Mouse (Mus musculus): Measurements from ENCODE around the gene Psmc3.

Gene Psmc3

DNA sequence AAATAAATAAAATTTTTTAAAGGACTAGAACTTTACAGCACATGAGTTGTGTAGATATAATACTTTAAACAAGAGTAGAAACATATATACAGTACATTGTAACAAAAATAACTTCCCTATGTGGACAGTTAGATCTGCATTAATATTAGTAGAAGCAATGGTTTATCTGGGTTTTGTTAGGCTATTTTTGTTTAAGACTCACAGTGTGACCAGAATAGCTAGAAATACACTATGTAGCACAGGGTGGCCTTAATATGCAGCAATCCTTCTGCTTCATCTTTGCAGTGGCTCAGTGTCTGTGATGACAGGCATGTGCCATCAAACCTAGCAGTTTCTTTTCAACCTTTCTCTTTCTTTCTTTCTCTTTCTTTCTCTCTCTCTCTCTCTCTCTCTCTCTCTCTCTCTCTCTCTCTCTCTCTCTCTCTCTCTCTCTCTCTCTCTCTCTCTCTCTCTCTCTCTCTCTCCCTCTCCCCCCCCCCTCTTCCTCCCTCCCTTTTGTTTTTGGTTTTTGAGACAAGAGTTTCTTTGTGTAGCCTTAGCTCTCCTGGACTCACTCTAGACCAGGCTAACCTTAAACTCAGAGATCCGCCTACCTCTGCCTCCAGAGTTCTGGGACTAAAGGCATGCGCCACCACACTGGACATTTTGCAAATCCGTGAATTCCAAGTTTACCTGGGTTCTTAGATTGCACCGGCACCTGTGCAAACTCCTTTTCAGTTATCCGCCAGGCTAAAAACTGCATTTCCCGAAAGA is 452 bp upstream of the Psmc3 start:
- no peak for DNase-seq

DNA sequence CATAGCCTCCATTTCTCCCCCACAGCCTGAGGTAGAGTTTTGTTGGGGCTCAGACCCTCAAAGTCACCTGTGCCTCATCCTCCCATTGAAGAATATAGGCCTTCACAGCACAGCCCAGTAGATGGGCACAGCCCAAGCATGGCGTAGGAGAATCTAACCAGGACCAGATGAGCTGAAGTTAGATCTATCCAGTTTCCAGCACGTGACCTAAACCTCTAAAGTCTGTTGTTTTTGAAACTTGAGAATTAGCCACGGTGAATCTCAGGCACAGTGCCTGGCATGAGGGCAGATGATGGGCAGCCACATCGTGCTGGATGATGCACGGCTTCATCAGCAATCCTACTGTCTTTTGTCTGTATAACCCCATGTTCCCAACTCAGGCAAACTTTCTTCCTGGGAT is 4.6 kb downstream of the Psmc3 start:
- no peak for DNase-seq

DNA sequence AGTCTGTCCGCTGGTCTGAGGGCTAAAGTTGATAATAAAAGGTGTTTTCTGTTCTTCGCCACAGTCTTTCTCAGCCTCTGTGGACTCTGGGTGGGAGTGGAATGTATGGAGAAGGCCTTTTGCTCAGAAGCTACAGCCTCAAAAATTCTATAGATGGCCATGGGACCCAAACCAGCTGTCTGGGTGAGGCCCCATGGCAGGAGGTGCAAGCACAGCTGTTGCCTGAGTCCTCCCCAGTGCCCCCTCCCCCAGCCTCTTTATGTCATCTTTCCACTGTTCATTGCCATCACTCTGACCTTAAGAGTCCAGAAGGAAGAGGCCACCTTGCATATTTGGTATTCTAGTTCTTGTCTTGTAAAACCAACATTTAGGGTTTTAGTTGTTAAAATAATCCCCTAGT is 5.6 kb downstream of the Psmc3 start:
- no peak for DNase-seq

DNA sequence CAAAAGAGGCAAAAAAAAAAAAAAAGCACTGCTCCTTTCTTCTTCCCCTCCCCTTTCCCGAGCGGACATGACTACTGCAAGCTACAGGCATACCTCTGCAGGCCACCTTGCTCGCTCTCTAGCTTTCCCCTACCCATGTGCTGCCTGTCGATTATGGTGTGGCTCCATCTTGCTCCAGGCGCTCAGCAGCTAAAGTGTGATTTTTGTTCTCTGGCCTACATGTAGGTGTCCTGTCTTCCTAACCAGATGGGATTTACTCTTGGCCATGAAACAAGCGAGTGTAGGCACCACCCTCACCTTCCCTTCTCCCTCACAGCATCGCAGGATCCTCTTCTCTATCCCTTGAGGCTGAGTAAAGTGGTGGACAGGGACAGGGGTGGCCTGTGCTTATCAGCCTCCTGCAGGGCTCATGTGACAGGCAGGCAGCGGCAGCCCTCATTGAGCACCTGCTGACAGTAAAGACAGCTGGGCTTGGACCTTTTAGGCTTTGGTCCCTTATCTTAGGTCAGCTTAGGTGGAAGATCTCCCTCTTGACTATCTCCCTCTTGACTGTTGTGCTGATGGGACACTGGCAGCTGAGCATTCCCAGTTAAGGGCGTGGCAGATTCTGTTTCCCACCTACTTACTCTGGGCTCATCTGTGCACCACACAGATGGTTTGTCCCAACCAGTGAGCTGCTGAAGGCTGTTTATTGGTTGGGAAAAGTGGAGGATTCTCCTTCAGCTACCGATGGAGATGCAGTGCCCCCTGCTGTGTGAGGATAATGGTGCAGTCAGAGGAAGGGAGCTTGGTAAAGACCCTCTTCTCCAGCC is 6.9 kb downstream of the Psmc3 start:
- peak; percentile 76 for DNase-seq

DNA sequence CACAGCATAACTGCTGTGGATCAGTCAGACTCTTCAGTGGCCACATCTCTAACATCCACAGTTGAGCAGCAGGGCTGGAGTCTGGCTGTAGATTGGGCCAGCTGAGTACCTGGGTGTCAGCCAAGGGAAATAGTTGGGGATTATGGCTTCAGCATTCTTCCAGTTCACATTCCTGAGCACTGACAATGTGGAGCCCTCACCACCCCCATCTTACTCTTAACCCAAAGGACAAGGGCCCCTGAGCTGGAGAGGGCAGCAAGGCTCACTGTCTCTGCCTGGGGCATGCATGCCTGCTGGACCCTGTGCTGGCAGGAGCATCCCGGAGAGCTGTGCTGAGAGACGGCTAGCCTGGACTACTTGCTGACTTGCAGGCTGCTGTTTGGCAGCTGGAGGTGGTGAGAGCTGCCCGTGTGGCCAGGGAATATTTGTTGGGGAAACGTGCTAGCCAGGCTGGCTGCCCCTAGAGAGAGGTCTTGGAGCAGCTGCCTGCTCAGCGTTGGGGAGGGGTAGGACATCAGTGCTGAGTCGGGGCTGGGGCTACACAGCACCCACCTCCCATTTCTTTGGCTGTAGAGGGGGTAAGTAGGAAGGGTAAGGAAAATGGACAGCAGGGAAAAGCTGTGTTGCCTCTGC is 8.2 kb downstream of the Psmc3 start:
- DNase-seq: no peak

DNA sequence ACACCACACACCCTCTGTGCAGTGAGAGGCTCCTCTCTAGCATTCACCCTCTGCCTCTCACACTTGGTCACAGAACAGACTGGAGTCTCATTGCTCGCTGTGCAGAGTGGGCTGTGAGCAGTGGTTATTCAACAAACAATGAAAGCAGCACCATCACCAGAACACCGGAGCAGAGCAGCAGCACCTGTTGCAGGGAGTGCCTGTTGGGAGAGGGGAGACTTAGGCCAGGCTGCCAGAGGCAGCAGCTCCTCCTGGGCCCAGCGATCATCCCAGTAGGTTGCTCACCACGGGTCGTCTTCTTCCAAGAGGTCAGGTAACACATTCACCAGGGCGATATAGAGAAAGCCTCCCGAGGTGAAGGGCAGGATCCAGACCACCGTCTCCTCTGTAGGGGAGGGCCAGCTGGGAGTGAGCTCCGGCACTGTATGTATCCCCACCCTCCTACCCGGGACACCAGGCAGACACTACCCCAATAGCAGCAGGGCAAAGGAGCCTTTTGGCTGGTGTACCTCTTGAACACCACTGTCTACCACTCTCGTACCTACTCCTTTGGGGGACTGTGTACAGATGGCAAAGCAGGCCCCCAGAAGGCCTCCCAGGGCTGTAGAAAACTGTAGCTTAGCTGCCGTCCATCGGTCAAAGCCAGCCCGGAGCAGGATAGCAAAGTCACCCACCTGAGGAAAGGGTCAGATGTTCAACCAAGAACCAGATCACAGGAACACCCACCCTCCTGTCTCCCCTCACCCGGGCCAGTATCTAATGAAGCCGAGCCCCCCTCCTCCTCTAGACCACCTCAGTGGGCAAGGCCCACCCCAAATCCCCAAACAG is 9.2 kb downstream of the Psmc3 start:
- no peak for DNase-seq

DNA sequence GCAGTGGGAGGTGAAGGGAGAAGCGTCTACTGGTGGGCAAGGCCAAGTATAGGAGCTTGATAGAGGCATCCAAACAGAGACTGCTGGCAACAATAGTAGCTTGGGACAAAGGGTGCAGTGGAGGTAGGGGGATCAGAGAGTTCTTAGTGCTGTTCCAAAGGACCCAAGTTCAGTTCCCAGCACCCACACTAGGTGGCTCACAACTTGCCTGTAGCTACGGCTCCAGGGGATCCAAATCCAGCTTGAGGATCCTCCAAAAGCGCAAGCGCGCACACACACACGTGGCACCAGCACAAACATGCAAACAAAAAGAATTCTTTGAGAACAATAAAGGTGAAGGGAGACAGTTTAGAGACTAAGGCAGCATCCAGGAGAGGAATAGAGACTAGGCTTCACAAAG is 10.4 kb downstream of the Psmc3 start:
- DNase-seq: no peak

DNA sequence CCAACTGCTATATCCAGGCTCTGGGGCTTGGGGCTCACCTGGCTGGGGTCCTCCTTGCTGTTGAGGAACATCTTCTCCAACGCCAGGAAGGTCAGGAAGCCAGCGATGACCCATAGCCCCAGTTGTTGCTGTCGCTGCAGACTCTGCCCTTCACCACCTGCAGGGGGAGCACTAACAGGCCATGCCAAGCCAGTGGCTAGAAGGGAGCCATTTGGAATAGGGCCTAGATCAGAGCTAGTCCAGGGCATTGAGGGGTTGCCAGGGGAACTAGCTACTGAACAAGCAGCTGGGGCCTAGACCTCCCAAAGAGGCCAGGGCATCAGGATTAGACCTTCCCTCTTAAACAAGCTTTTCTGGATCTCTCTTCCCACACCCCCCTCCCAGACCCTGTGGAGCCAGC is 11.7 kb downstream of the Psmc3 start:
- no peak for DNase-seq

DNA sequence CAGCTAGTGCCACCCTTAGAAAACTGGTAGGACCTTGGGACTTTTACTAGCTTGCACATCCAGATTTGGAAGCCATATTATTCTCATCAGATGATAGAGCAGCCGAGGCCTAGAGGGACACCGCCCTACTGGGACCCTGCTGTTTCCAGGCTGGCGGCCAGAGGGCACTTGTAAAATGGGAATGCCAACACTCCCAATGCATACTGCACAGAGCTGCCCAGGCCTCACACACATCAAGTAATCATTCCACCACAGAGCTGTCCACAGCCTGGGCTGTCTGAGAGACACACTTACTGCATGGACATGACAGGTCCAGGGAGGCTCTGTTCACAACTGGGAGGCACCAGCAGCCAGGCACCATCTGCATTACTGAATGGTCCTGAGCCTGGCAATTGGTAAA is 12.6 kb downstream of the Psmc3 start:
- no peak for DNase-seq

DNA sequence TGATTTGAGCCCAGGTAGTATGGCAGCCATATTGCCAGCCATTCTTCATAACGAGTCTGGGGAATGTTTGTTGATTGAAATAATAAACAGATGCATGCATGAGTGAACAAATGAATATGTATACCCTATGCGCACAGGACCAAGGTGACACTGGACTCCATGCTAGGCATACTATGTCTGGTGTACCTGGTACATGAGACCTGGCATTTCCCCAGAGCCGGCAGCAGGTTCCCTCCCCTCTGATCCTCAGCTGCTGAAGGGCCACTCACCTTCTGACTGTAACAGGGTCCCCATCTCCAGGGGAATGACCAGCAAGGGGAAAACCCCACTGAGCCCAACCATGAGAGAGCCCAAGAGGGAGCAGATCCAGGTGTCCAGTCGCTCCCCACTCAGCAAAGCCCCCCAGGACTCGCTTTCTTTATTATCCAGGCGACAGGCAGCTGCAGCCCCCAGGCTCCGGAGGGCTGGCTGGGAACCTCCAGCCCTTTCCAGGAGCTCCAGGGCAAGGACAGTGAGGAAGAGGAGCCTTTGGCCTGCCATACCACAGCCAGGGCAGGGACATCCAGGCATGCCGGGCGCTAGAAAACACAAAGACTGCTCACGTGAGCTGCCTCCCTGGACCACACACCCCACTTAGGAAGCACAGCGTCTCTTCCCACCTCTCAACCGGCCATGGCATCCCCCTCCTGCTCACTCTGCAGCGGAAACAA is 14.5 kb downstream of the Psmc3 start:
- no peak for DNase-seq

DNA sequence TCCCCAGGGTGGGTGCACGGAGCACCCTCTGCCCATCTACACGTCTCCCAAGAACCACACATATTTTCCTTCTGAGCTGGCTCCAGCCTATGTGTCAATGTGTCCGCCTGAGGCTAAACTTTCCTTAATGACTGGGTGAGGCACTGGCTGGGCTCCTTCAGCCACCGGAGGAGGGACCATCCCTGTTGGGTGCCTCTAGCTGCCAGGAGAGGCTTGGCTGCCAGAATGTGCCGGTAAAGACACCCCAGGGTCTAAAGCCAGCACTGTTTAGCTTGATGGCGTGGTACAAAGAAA is 15.0 kb downstream of the Psmc3 start:
- DNase-seq: no peak

DNA sequence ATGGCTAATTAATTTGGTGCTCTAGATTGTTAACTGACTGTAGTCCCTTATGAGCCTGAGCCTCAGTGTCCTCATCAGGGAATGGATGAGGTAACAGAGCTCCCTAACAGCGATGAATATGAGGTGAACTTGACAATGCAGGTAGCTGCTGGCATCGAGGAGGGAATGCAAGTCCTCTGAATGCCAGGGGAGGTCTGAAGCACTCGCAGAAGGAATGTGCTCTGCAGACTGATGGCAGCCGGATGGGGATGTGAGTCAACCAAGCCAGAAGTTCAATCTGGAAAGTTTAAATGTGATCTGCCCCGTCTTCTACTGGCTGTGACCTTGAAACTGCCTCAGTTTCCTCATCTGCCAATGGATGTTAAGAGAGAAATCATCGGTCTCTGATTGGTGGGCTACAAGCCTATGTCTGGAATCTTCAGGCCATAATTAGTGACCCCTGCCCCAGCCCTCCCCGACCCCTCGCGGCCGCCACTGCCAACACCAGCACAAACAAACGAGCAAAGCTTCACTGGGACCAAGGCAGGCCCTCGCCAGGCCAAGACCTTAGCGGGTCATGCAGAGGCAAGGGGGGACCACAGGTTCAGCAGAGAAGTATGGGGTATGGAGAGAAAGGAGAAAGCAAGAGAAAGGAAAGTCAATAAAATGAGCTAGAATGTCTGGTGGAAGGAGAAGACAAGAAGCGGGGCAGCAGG is 15.6 kb downstream of the Psmc3 start:
- DNase-seq: no peak

DNA sequence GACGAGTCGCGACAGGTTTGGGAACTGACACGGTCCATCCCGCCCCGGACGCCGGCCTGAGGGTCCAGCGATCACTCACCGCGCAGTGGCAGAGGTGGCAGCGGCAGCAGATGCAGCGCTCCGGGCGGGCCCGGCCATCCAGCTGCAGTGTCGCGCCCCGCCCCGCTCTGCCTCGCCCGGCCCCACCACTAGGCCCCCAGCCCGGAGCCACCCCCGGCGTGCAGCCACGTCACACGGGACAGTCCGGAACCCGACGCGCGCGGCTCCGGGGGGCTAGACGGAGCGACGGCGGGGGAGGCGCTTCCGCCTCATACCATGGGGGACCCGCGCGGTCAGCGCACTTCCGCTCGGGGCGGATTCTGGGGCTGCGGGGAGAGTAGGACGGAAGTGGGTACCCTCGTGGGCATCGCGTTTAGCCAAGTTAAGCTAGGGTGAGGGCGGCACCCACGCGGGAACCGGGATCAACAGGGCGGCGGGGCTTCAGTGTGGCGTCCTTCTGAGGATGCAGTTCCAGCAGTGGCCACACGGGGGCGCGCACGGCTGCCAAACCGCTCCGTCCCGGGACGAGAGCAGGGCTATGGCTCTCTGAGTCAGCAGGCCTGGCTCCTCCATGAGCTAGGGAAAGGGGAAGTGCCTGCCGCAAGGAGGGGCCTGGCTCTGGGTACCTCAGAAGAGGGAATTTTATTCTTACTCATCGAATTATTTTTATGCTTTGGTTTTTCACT is 16.4 kb downstream of the Psmc3 start, which contains the start of gene Slc39a13:
TSS of gene Slc39a13 (minus strand) at position 342 of the 725 bp plus-strand sequence.
- DNase-seq: peak; percentile 95

DNA sequence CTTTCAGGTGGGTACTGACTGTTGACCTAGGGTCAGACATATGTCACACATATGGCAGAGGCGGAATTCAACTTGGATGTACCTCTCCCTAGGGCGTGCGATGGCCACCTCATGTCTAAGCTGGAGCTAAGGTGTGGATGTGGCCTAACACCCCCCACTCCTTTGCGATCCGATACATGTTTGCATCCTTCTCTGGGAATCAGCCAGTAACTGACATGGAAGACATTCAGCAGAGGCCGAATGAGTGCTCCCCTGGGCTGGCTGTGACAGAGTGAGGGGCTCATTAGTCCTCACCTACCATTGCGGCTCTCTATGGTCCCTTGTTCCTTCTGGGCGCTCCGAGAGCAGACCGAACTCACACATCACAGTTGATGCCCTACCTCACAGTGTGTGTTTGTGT is 17.2 kb downstream of the Psmc3 start:
- DNase-seq: no peak

DNA sequence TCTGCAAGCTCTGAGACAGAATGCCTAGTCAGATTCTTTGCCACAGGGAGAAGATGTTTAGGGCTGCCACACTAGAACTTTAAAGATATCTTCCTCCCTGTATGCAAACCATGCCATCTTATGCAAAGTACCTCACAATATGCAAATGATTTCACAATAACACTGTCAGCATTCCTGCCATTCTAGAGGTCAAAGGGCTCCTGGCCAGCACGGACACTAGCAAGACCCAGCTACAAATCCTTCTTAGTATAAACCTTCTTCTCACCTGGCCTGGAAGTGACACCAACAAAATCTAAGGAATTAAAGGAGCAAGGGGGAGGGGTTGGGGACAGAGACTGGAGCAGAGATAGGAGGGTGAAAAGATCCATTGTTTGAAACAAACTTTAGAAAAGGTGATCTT is 18.3 kb downstream of the Psmc3 start:
- no peak for DNase-seq

DNA sequence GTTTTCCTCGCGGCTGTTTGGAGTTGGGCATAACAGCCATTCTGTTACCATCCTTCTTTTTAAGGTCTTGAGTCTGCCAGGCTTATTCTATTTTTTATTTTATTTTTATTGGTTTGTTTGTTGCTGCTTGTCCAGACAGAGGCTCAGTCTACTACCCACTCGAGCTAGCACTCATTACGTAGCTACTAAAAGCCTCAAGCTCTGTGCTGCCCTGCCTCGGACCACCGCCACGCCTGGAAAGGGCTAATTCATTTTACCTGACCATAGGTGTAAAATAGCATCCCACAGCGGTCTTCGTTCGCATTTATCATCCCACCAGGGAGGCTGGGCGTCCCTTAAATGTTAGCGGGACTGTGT is 24.1 kb downstream of the Psmc3 start:
- DNase-seq: no peak

DNA sequence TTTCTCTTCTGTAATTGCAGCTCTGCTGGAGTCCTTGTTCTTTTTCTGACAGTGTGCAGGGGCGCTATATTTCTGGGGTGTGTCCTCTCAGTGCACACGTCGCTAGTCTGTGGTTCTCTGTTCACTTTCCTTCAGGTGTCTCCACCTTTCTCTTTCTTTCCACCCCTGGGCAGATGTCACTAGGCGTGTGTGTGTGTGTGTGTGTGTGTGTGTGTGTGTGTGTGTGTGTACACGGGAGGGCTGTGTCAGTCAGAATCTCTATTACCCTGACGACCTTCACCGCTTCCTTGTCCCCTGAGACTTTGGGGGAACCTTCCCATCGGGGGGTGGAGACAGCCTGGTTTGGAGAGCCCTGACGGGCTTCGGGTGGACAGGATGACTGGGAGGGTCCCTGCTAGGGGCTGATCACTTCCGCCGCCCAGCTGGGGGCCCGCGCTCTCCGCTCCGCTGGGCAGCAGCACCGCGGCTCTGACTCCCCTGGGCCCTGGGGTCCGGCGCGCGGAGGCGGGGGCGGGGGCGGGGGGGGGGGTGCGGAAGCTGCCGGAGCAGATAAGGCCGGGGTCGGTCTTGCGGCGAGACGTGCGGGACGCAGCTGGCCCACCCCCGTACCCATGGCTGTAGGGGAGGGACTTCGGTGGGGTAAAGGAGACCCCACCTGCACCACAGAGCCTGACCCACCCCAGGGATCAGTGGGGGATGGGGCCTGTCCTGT is 24.7 kb downstream of the Psmc3 start:
- no peak for DNase-seq

DNA sequence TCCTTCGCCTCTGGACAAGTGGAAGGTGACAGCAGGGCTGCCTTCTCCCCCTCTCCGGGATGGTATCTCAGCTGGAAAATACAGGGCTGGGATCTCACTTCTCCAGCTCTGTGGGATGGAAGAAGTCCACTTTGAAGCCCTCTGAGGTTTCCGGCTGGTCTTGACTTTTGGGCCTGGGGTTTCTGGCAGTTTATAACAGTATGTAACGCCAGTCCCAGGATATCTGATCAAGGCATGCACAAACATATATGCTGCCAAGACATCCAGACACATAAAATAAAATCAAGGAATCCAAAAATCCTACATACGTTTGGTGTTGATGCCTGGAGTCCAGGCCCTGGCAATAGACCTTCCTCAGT is 25.2 kb downstream of the Psmc3 start:
- no peak for DNase-seq

DNA sequence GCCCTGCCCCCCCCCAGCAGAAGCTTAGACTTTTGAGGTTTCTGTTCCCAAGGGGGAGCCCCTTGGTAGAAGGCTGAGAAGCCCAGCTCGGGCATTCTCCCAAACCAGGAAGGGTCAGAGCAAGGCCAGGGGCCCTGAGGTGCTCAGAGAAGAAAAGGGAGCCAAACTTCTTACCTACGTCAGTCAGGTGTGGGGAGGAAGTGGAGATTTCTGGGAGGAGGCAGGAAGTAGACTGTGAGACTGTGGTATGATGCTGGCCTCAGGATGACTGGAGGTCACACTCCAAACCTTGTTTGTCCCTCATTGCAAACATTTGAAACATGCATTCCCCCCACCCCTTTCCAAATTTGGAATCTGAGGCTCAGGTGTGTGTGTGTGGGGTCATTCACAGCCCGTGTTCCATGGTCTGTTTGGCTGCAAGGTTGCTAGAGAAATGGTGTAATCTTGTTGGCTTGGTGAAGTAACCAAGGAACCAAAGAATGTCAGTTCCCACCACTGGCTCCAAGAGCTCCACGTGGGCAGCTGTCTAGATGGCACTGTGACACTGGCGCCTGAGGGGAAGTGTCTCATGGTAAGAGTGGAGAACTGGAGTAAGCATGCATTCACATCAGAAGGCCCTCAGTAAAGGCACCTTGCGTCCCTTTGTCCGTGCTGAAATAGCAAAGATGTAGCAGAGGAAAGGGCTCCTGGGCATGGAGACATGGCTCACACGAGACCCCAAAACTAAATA is 27.1 kb downstream of the Psmc3 start:
- no peak for DNase-seq

Measured in right cerebral cortex, adult 18-20 months (tissue).